Mouse (Mus musculus): ENCODE data around the gene Pde11a. TPM values are rescaled to one million over a fixed set of nuclear protein-coding genes. Genes with fewer than 3 reads are reported as not detected.

Gene Pde11a
- polyA plus RNA-seq, 1 experiment from 2014 or later: 0.89 TPM

DNA sequence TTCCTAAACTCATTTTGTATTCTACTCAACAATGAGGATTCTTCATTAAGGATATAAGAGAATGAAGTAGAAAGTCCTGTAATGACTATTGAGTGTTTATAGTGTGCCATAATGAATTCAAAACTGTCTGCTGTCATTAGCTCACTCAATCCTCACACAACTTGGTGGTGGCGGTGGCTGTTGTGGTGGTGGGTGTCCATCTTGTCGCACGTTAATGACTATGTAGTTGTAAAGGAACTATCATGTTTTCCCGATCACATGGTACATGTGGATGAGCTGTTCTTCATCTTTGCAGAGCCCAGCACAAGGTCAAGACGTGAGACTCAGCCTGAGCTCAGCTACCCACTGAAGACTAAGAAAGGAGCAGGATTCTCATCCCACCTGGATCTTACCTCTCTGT, 242.7 kb downstream of the Pde11a start:
- H3K9me3 ChIP-seq (replicated peaks; ENCODE audit: low read length): no peaks in the 10 kb centered on the region
- H3K27me3 ChIP-seq (ENCODE audit: insufficient read depth, low read length): no peaks in the 10 kb centered on the region
- 0 out of 2 replicates have a peak, but pooled peaks cover 3% of the 10 kb centered on the region for H3K4me1 ChIP-seq (replicated peaks; ENCODE audit: insufficient read depth, low read length)
- DNase-seq (ENCODE audit: low spot score): no peak
- H3K36me3 ChIP-seq (ENCODE audit: insufficient read depth, low read length): no peaks in the 10 kb centered on the region
- 96% methylated on average over 5 of the region's 5 CpGs for WGBS
- no peak overlapping the region for H3K9ac ChIP-seq (ENCODE audit: low read depth, low read length)
- TF ChIP-seq CTCF (IDR thresholded peaks at IDR 0.05; ENCODE audit: low read depth): no peak
- no peak overlapping the region for H3K27ac ChIP-seq
- no peak overlapping the region for H3K4me2 ChIP-seq (ENCODE audit: low read length)
- H3K4me3 ChIP-seq (replicated peaks; ENCODE audit: low read depth, low read length): no peak overlapping the region
- ATAC-seq (replicated peaks; ENCODE audit: low FRiP score, low read depth): no peak

DNA sequence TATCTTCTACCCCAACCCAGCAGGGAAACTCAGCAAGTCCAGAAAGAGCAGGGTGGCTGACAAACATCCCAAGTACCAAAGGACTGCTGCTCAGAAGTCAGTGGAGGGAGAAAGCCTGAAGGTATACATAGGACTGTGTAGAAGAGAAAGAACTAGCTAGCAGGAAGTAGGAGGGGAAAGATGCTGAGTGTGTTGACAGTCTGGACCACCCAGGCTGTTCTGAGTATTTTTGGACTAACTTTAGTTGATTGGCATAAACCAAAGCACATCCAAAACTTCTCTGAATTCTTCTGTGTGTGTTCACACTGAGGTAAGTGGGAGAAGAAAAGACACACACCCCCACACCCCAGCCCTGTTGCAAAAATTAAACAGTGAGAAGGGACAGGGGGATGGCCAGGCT, 248.1 kb downstream of the Pde11a start:
- TF ChIP-seq CTCF (IDR thresholded peaks at IDR 0.05; ENCODE audit: low read depth): no peak
- Histone ChIP-seq H3K36me3 (ENCODE audit: insufficient read depth, low read length) (no peaks in the 10 kb centered on the region), H3K27me3 (ENCODE audit: insufficient read depth, low read length) (no peaks in the 10 kb centered on the region), H3K9ac (ENCODE audit: low read depth, low read length) (no peak overlapping the region), H3K4me1 (replicated peaks; ENCODE audit: insufficient read depth, low read length) (no peaks in the 10 kb centered on the region), H3K9me3 (replicated peaks; ENCODE audit: low read length) (no peaks in the 10 kb centered on the region), H3K4me2 (ENCODE audit: low read length) (no peak overlapping the region), H3K27ac (no peak overlapping the region), H3K4me3 (replicated peaks; ENCODE audit: low read depth, low read length) (no peak overlapping the region)
- ATAC-seq (replicated peaks; ENCODE audit: low FRiP score, low read depth) (no peak), DNase-seq (ENCODE audit: low spot score) (peak; percentile 55)

GRCm38 (mm10) chr2:76088844-76089243, 249.7 kb downstream of the Pde11a start:
- ATAC-seq (replicated peaks; ENCODE audit: low FRiP score, low read depth) (no peak), DNase-seq (ENCODE audit: low spot score) (peak; percentile 69)
- Histone ChIP-seq H3K4me1 (replicated peaks; ENCODE audit: insufficient read depth, low read length) (no peaks in the 10 kb centered on the region), H3K4me3 (replicated peaks; ENCODE audit: low read depth, low read length) (no peak overlapping the region), H3K36me3 (ENCODE audit: insufficient read depth, low read length) (no peaks in the 10 kb centered on the region), H3K9me3 (replicated peaks; ENCODE audit: low read length) (no peaks in the 10 kb centered on the region), H3K4me2 (ENCODE audit: low read length) (no peak overlapping the region), H3K27ac (peak overlapping the region; percentile 39; the same call in 1 of the 2 replicates), H3K27me3 (ENCODE audit: insufficient read depth, low read length) (no peaks in the 10 kb centered on the region), H3K9ac (ENCODE audit: low read depth, low read length) (no peak overlapping the region)
- no peak for TF ChIP-seq CTCF (IDR thresholded peaks at IDR 0.05; ENCODE audit: low read depth)
- 58% methylated on average over 4 of the region's 4 CpGs for WGBS

GRCm38 (mm10) chr2:76088413-76088812, 250.2 kb downstream of the Pde11a start:
- H3K27ac ChIP-seq: peak overlapping the region; percentile 39
- 64% methylated on average over 5 of the region's 5 CpGs for WGBS
- no peaks in the 10 kb centered on the region for H3K4me1 ChIP-seq (replicated peaks; ENCODE audit: insufficient read depth, low read length)
- H3K27me3 ChIP-seq (ENCODE audit: insufficient read depth, low read length): no peaks in the 10 kb centered on the region
- ATAC-seq (replicated peaks; ENCODE audit: low FRiP score, low read depth) (no peak), DNase-seq (ENCODE audit: low spot score) (no peak)
- no peak overlapping the region for H3K4me3 ChIP-seq (replicated peaks; ENCODE audit: low read depth, low read length)
- no peak for TF ChIP-seq CTCF (IDR thresholded peaks at IDR 0.05; ENCODE audit: low read depth)
- H3K36me3 ChIP-seq (ENCODE audit: insufficient read depth, low read length): no peaks in the 10 kb centered on the region
- no peak overlapping the region for H3K9ac ChIP-seq (ENCODE audit: low read depth, low read length)
- no peaks in the 10 kb centered on the region for H3K9me3 ChIP-seq (replicated peaks; ENCODE audit: low read length)
- no peak overlapping the region for H3K4me2 ChIP-seq (ENCODE audit: low read length)

DNA sequence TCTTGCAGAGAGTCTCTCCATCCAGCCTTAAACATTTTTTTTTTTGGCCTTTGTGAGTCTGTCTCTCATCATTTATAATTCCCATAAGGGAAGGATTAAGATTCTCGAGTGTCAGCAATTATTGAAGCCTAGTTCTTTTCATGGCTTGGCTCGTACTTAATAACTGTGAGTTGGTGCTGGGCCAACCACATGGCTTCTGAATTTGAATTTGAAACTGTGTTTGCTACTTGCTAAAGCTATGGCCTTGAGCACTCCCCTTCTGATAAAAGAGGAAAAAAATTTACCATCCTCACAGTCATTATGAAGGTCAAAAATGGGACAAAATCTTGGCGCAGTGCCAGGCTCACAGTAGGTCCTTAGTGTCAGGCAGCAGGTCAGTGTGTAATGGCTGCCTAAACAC, 251.4 kb downstream of the Pde11a start:
- ATAC-seq (replicated peaks; ENCODE audit: low FRiP score, low read depth): no peak
- H3K27me3 ChIP-seq (ENCODE audit: insufficient read depth, low read length): no peaks in the 10 kb centered on the region
- peak; percentile 66 for DNase-seq (ENCODE audit: low spot score)
- no peaks in the 10 kb centered on the region for H3K4me1 ChIP-seq (replicated peaks; ENCODE audit: insufficient read depth, low read length)
- H3K9ac ChIP-seq (ENCODE audit: low read depth, low read length): no peak overlapping the region
- TF ChIP-seq CTCF (IDR thresholded peaks at IDR 0.05; ENCODE audit: low read depth): no peak
- no peaks in the 10 kb centered on the region for H3K9me3 ChIP-seq (replicated peaks; ENCODE audit: low read length)
- WGBS: 55% methylated on average over 3 of the region's 3 CpGs
- no peak overlapping the region for H3K4me3 ChIP-seq (replicated peaks; ENCODE audit: low read depth, low read length)
- H3K27ac ChIP-seq: 0 out of 2 replicates have a peak overlapping the region, but pooled peaks have one; percentile 34
- no peaks in the 10 kb centered on the region for H3K36me3 ChIP-seq (ENCODE audit: insufficient read depth, low read length)
- no peak overlapping the region for H3K4me2 ChIP-seq (ENCODE audit: low read length)

DNA sequence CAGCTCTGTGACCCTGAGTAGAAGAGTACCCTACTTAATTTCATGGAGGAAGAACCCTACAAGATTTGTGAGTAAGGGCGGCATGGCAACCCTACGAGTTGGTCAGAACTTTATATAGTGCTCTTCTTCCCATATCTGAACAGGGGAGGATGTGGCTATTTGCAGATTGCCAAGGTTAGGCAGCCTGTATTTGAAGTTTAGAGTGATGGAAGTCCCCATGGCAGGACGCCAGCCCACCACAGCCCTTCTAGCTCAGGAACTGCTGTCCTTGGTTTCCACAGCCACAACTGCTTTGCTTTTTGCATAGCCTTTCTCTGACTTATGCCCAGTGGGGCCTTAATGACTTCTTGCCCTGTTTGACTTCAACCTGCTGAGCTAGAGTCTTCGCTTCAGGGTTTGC, 253.6 kb downstream of the Pde11a start:
- Histone ChIP-seq H3K27ac (no peak overlapping the region), H3K4me3 (replicated peaks; ENCODE audit: low read depth, low read length) (no peak overlapping the region), H3K9ac (ENCODE audit: low read depth, low read length) (no peak overlapping the region), H3K36me3 (ENCODE audit: insufficient read depth, low read length) (no peaks in the 10 kb centered on the region), H3K27me3 (ENCODE audit: insufficient read depth, low read length) (no peaks in the 10 kb centered on the region), H3K9me3 (replicated peaks; ENCODE audit: low read length) (no peaks in the 10 kb centered on the region), H3K4me2 (ENCODE audit: low read length) (no peak overlapping the region), H3K4me1 (replicated peaks; ENCODE audit: insufficient read depth, low read length) (no peaks in the 10 kb centered on the region)
- no peak for TF ChIP-seq CTCF (IDR thresholded peaks at IDR 0.05; ENCODE audit: low read depth)
- DNase-seq (ENCODE audit: low spot score) (no peak), ATAC-seq (replicated peaks; ENCODE audit: low FRiP score, low read depth) (no peak)
- 86% methylated on average over 4 of the region's 4 CpGs for WGBS

DNA sequence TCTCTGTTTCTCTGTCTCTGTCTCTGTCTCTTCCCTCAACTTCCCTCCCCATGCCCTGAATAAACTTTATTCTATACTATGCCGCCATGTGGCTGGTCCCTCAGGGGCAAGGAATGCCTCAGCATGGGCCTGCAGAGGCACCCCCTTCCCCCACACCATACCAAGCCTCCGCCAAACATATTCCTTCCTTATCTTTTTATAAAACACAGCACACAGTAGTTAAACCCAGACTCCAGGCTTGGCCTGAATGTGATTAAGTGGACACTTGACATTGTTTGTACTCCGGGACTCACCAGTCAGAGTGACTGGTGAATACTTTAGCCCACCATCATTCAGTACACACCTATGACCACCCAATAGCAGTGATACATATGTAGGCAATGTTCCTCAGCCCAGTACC, 254.7 kb downstream of the Pde11a start:
- Histone ChIP-seq H3K4me1 (replicated peaks; ENCODE audit: insufficient read depth, low read length) (no peaks in the 10 kb centered on the region), H3K9me3 (replicated peaks; ENCODE audit: low read length) (no peaks in the 10 kb centered on the region), H3K4me2 (ENCODE audit: low read length) (no peak overlapping the region), H3K27ac (no peak overlapping the region), H3K27me3 (ENCODE audit: insufficient read depth, low read length) (no peaks in the 10 kb centered on the region), H3K36me3 (ENCODE audit: insufficient read depth, low read length) (no peaks in the 10 kb centered on the region), H3K9ac (ENCODE audit: low read depth, low read length) (no peak overlapping the region), H3K4me3 (replicated peaks; ENCODE audit: low read depth, low read length) (no peak overlapping the region)
- no peak for DNase-seq (ENCODE audit: low spot score)
- no peak for TF ChIP-seq CTCF (IDR thresholded peaks at IDR 0.05; ENCODE audit: low read depth)
- 87% methylated on average over 3 of the region's 3 CpGs for WGBS
- ATAC-seq (replicated peaks; ENCODE audit: low FRiP score, low read depth): no peak
